Mouse (Mus musculus) spleen, adult 10 weeks (tissue): Measurements from ENCODE around the gene Krt75. TPM values are rescaled to one million over a fixed set of nuclear protein-coding genes. Genes with fewer than 3 reads are reported as not detected.

Experiments used
- polyA plus RNA-seq: library from polyadenylated mRNA; stranded (reverse); fragments of 350-450 nt; fragmentation: Illumina TruSeq; extraction: RNeasy Lipid Tissue Mini Kit (QIAGEN cat#74804); gene quantifications from one replicate; pipeline ENCODE4 v1.2.3, GENCODE M21; 2015; ENCODE audit warnings: low replicate concordance; ENCODE audit not compliant: insufficient read depth

The Krt75 gene
- polyA plus RNA-seq = not detected

GRCm38 (mm10) chr15:101573796-101574345 is at the start of gene Krt75:
Gene Krt75, minus strand, starts transcription at chr15:101573904.

DNA sequence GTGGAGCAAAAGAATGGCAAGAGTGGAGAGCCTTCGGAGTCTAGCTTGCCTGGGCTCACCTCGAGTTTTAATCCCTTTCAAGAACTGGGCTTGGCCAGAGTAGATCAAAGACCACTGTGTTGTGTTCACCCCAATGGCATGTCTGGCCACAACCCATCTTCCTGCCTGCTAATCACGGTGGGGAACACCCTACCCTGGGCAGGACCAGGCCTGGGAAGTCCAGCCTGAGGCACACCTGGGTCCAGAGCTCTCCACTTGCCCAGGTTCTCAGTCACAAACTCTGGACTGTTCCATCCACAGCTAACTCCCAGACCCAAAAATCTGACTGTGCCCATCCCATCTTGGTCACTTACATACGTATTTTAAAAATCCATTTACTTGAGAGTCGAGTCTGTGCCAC is 10.9 kb downstream of the Krt75 start, which contains the start of gene Krt90:
TSS of gene Krt90 (minus strand) at position 101 of the 400 bp plus-strand sequence.

GRCm38 (mm10) chr15:101550567-101550966 is 23.1 kb downstream of the Krt75 start, which contains the start of gene Krt82:
Gene Krt82, minus strand, starts transcription at chr15:101550667.

DNA sequence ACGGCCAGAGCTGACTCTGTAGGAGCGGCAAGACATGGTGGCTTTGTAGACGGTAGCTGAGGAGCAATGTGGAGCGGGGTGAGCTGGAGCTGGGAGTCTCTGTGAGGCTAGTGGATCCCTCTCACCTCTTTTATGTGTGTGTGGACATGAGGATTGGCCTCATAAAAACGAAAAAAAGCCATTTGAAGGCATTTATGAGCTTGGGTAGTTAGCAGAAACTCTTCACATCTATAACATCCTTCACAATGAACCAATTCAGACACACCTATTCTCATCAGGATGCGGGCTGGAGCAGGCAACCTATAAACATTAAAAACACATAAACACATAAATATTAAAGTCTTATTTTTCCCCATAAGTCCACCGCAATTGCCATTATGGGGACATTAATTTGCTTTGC is 41.0 kb downstream of the Krt75 start, which contains the start of gene Krt84:
TSS of gene Krt84 (minus strand) at position 101 of the 400 bp plus-strand sequence.

GRCm38 (mm10) chr15:101517161-101517560 is 56.5 kb downstream of the Krt75 start, which contains the start of gene Gm49425:
Gene Gm49425, minus strand, starts transcription at chr15:101517261.

Other genes starting within 250 kb of the Krt75 start
- 6.9 TPM for gene Krt80, start 203.7 kb downstream of the Krt75 start, polyA plus RNA-seq
- 1.7 TPM for gene Krt7, start 162.9 kb downstream of the Krt75 start, polyA plus RNA-seq
- not detected for gene Krt87, start 135.1 kb downstream of the Krt75 start, polyA plus RNA-seq
- gene Krt88, start 126.2 kb downstream of the Krt75 start, polyA plus RNA-seq = not detected
- gene Krt81, start 110.2 kb downstream of the Krt75 start, polyA plus RNA-seq = not detected
- gene Krt86, start 100.4 kb downstream of the Krt75 start, polyA plus RNA-seq = not detected
- not detected for gene Krt83, start 82.4 kb downstream of the Krt75 start, polyA plus RNA-seq
- gene Gm49425, start 56.6 kb downstream of the Krt75 start, polyA plus RNA-seq = not detected
- not detected for gene Krt84, start 41.1 kb downstream of the Krt75 start, polyA plus RNA-seq
- not detected for gene Krt82, start 23.2 kb downstream of the Krt75 start, polyA plus RNA-seq
- gene Krt90, start 11.0 kb downstream of the Krt75 start, polyA plus RNA-seq = not detected
- not detected for gene Gm5414, start 54.3 kb upstream of the Krt75 start, polyA plus RNA-seq
- not detected for gene Gm5478, start 73.5 kb upstream of the Krt75 start, polyA plus RNA-seq
- gene Krt6b, start 106.4 kb upstream of the Krt75 start, polyA plus RNA-seq = not detected
- gene Krt6a, start 120.4 kb upstream of the Krt75 start, polyA plus RNA-seq = not detected
- not detected for gene Krt5, start 139.0 kb upstream of the Krt75 start, polyA plus RNA-seq
- not detected for gene Krt71, start 169.2 kb upstream of the Krt75 start, polyA plus RNA-seq
- not detected for gene Krt72, start 212.6 kb upstream of the Krt75 start, polyA plus RNA-seq
- not detected for gene Krt73, start 228.4 kb upstream of the Krt75 start, polyA plus RNA-seq
- not detected for gene Krt2, start 244.3 kb upstream of the Krt75 start, polyA plus RNA-seq